Mouse (Mus musculus) left cerebral cortex, adult 8-10 months (tissue): Measurements from ENCODE around the gene Slc39a1. TPM values are rescaled to one million over a fixed set of nuclear protein-coding genes. Genes with fewer than 3 reads are reported as not detected.
A peak's percentile ranks its signal among the peaks of the same experiment; 100 is the strongest.

Source experiments
- DNase-seq, 2 experiments: peaks; one replicate each; pipeline ENCODE4 v3.0.0; 2022; ENCODE audit warnings: low spot score in 2 of 2
- microRNA-seq, 2 experiments: library from miRNA; unstranded; fragments of <30 nt; microRNA quantifications; one replicate each; pipeline ENCODE4 v1.2.0; 2022
- total RNA-seq, 4 experiments: library from RNA; stranded (reverse); gene quantifications; 2 replicates each; pipeline ENCODE4 v1.2.4; 2022

Slc39a1 gene
- total RNA-seq, 4 experiments from 2014 or later, result 43.0 to 52.8 (median 49.6) TPM

DNA sequence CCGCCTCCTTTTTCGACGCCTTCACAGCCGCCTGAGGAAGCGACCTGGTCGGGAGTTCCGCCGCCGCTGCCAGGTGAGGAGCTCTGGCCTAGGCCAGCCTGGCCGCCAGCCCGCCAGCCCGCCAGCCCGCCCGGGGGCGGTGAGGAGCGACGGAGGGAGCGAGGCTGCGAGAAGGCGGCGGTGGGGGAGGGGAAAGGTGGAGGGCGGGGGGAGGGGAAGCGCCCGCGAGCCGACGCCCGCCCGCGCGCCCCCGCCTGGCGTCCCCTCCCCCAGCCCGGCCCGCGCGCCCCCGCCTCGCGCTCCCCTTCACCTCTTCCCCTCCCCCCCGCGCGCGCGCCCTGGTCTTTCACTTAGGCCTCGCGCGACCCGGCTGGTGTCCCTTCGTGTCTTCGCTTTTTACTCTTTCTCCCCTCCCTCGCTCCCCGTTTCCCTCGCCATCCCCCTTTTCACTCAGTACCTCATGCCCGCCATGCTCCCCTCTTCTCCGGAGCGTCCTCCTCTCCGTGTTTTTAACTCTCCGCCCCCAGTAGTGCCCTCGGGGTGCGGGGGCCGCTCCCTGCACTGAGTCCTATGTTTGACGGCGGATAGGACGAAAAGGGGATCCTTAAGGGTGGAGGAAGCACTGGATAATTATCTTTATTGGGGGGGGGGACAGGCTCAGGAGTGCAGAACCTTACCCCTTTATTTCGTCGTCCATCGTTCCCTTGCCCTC, 45.5 kb downstream of the Slc39a1 start:
- DNase-seq, result peak in 1 of 2 experiments; percentile 23

DNA sequence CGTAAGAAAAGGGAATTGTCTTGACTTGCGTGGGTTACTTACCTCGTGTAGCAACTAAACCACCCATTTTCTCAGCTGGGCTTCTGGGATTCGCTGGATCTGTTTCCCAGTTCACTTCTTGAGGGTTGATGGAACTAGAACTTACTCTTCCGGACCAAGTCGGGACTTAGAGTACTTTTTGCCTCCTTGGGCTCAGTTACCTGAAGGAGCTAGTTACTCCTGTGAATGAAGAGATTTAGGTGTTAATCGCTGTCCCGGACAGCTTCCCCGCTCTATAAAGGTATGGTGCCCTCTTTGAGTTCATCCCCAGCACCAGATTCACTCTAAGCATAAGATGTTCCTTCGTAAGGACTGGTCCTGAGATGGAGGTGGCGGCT, 46.1 kb downstream of the Slc39a1 start:
- DNase-seq, result no peak

DNA sequence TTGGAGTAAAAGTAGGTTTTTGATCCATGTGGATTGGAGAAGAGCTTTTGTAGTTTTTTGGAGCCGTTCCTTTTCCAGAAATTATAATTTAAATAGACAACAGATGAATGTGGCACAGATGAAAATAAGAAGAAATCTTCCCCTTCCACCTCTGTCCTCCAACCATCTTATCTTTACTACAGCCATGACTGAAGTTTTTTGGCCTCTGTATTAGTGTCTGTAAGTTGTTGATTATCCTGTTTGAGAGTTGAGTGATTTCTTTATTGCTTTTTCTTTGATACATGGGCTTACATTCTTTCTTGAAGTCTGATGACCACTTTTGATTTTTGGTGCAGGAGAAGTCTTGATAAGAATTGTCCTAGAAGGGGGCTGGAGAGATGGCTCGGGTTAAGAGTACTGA, 46.7 kb downstream of the Slc39a1 start:
- no peak for DNase-seq

Small RNA genes lying within 50 kb of the gene (microRNA-seq; reads per million reads assigned to microRNA genes)
- gene Mir7012, result 0 to 0.22 reads per million in 2 experiments

Other genes with a start within 250 kb of the Slc39a1 start
- 100 to 1,000 TPM in 1 of 4 experiments, 10 to 100 TPM in 3; 81.7 to 101 (median 87.0) TPM for gene Hax1, start 249.4 kb upstream of the Slc39a1 start, total RNA-seq
- 100 to 1,000 TPM in 2 of 4 experiments, 10 to 100 TPM in 2; 96.0 to 104 (median 100) TPM for gene 4933434E20Rik, start 196.5 kb upstream of the Slc39a1 start, total RNA-seq
- 100 to 1,000 TPM; 162 to 181 (median 175) TPM for gene Ubap2l, start 195.5 kb upstream of the Slc39a1 start, total RNA-seq
- 100 to 1,000 TPM; 153 to 181 (median 166) TPM for gene Tpm3, start 175.5 kb upstream of the Slc39a1 start, total RNA-seq
- gene Nup210l, start 144.0 kb upstream of the Slc39a1 start, total RNA-seq, result under 1 TPM; 0.21 to 0.35 (median 0.32) TPM
- 1,000 to 10,000 TPM; 1,002 to 1,118 (median 1,038) TPM for gene Rps27, start 34.5 kb upstream of the Slc39a1 start, total RNA-seq
- 10 to 100 TPM in 1 of 4 experiments, 1 to 10 TPM in 3; 7.6 to 11.3 (median 8.5) TPM for gene Rab13, start 34.5 kb upstream of the Slc39a1 start, total RNA-seq
- 10 to 100 TPM; 29.4 to 40.3 (median 33.6) TPM for gene Jtb, start 16.6 kb upstream of the Slc39a1 start, total RNA-seq
- under 1 TPM; 0.25 to 0.72 (median 0.52) TPM for gene Creb3l4, start 4.7 kb upstream of the Slc39a1 start, total RNA-seq
- 10 to 100 TPM; 33.0 to 41.6 (median 35.8) TPM for gene Crtc2, start 6.0 kb downstream of the Slc39a1 start, total RNA-seq
- 10 to 100 TPM; 35.2 to 38.6 (median 37.1) TPM for gene Dennd4b, start 17.0 kb downstream of the Slc39a1 start, total RNA-seq
- gene Gatad2b, start 45.0 kb downstream of the Slc39a1 start, total RNA-seq, result 10 to 100 TPM; 90.4 to 99.8 (median 96.4) TPM
- gene Slc27a3, start 141.8 kb downstream of the Slc39a1 start, total RNA-seq, result 1 to 10 TPM; 5.7 to 7.9 (median 7.4) TPM
- 10 to 100 TPM; 55.1 to 59.9 (median 59.0) TPM for gene Ints3, start 185.4 kb downstream of the Slc39a1 start, total RNA-seq
- gene Npr1, start 217.7 kb downstream of the Slc39a1 start, total RNA-seq, result 1 to 10 TPM; 4.2 to 6.0 (median 5.0) TPM
- gene Ilf2, start 228.0 kb downstream of the Slc39a1 start, total RNA-seq, result 10 to 100 TPM; 84.9 to 98.9 (median 93.3) TPM
- gene Snapin, start 242.9 kb downstream of the Slc39a1 start, total RNA-seq, result 10 to 100 TPM; 62.4 to 74.7 (median 67.1) TPM